Mouse (Mus musculus) ES-E14 (cell line): Measurements from ENCODE around the gene 2410137M14Rik. TPM values are rescaled to one million over a fixed set of nuclear protein-coding genes. Genes with fewer than 3 reads are reported as not detected.

Experiments used
- DNase-seq: peaks from one replicate; pipeline ENCODE4 v3.0.0-alpha.2; 2013; ENCODE audit warnings: low read depth, low spot score
- H3K27ac ChIP-seq: 2 replicates; pipeline ENCODE4 v1.5.1; 2012; ENCODE audit warnings: low read depth, mild to moderate bottlenecking, low read length, moderate library complexity, mixed read lengths; ENCODE audit not compliant: poor library complexity, insufficient read depth, severe bottlenecking
- H3K36me3 ChIP-seq: 2 replicates; pipeline ENCODE4 v1.6.1; 2012; ENCODE audit warnings: mild to moderate bottlenecking, low read length, moderate library complexity, mixed read lengths; ENCODE audit not compliant: control insufficient read depth, poor library complexity, insufficient read depth, severe bottlenecking
- H3K4me1 ChIP-seq, 2 experiments: fragments of 150-350 bp in 1 of 2; sonication (generic) in 1 of 2; 2 replicates each; pipeline ENCODE4 v1.6.1; 2012; ENCODE audit warnings: low read length in 2 of 2, mild to moderate bottlenecking in 1 of 2, mixed read lengths in 1 of 2; ENCODE audit not compliant: control insufficient read depth in 2 of 2, insufficient read depth in 2 of 2, poor library complexity in 1 of 2
- H3K4me3 ChIP-seq, 2 experiments: fragments of 150-350 bp in 1 of 2; sonication (generic) in 1 of 2; 2 replicates each; pipeline ENCODE4 v1.5.1; 2012; ENCODE audit warnings: low read length in 2 of 2, low read depth in 1 of 2, mild to moderate bottlenecking in 1 of 2, mixed read lengths in 1 of 2; ENCODE audit not compliant: insufficient read depth in 1 of 2, poor library complexity in 1 of 2, severe bottlenecking in 1 of 2
- H3K9ac ChIP-seq: 2 replicates; pipeline ENCODE4 v1.6.1; 2012; ENCODE audit warnings: low read depth, mild to moderate bottlenecking, low read length, mixed read lengths; ENCODE audit not compliant: poor library complexity, insufficient read depth, severe bottlenecking
- H3K9me3 ChIP-seq: fragments of 150-350 bp; sonication (generic); 2 replicates; pipeline ENCODE4 v1.6.1; 2012; ENCODE audit warnings: low read depth, mild to moderate bottlenecking, low read length; ENCODE audit not compliant: control insufficient read depth, insufficient read depth
- CHD2 ChIP-seq: IDR thresholded peaks from 2 replicates; pipeline ENCODE4 v1.6.1; 2014; ENCODE audit warnings: mild to moderate bottlenecking, low read depth, low read length, inconsistent platforms
- HCFC1 ChIP-seq: IDR thresholded peaks from 2 replicates; pipeline ENCODE4 v1.6.1; 2012; ENCODE audit warnings: low read length, inconsistent platforms, borderline replicate concordance; ENCODE audit not compliant: insufficient read depth
- MAFK ChIP-seq: IDR thresholded peaks from 2 replicates; pipeline ENCODE4 v1.6.1; 2014; ENCODE audit warnings: mild to moderate bottlenecking, low read depth, low read length, inconsistent platforms; ENCODE audit not compliant: insufficient read depth
- ZC3H11A ChIP-seq: IDR thresholded peaks from 2 replicates; pipeline ENCODE4 v1.6.1; 2012; ENCODE audit warnings: low read depth, mild to moderate bottlenecking, inconsistent platforms, low read length, borderline replicate concordance
- ZNF384 ChIP-seq: IDR thresholded peaks from 2 replicates; pipeline ENCODE4 v1.6.1; 2012; ENCODE audit warnings: low read depth, low read length, inconsistent platforms
- in situ Hi-C, 2 experiments: fragments of 600-800 bp; cut with MboI; formaldehyde crosslinking; loops; one replicate each; pipeline ENCODE4 v1.15.1; 2025; ENCODE audit warnings: low sequenced_read_pairs in 2 of 2, inconsistent platforms in 1 of 2; ENCODE audit not compliant: unreplicated experiment in 2 of 2
- total RNA-seq: library from RNA; depleted of rRNA; stranded (reverse); fragments of 300-350 nt; gene quantifications from 2 replicates; pipeline ENCODE4 v1.2.3, GENCODE M21; 2012

2410137M14Rik gene
- total RNA-seq, 1 experiment: 14.8 TPM

GRCm38 (mm10) chr17:36973271-36973787, 7.7 kb downstream of the 2410137M14Rik start:
- in situ Hi-C loops: no loop called here
- peak; percentile 74 for DNase-seq
- TF ChIP-seq HCFC1: no peak
- no peak for TF ChIP-seq ZC3H11A
- TF ChIP-seq MAFK: no peak
- 0 out of 2 replicates have a peak, but pooled peaks have one; percentile 29 for TF ChIP-seq CHD2
- peak; percentile 98 for TF ChIP-seq ZNF384
- H3K27ac ChIP-seq: peak overlapping the region; percentile 100
- H3K36me3 ChIP-seq: peaks cover 6% of the 10 kb centered on the region
- H3K4me3 ChIP-seq: no peak overlapping the region
- H3K4me1 ChIP-seq: peaks cover 37 to 44% of the 10 kb centered on the region in 2 experiments
- H3K9ac ChIP-seq: peak overlapping the region; percentile 84; the same call in 1 of the 2 replicates
- H3K9me3 ChIP-seq: no peaks in the 10 kb centered on the region

GRCm38 (mm10) chr17:36972791-36973190, 8.2 kb downstream of the 2410137M14Rik start:
- H3K4me3 ChIP-seq: no peak overlapping the region
- in situ Hi-C loops: no loop called here
- no peaks in the 10 kb centered on the region for H3K9me3 ChIP-seq
- peaks cover 37 to 44% of the 10 kb centered on the region in 2 experiments for H3K4me1 ChIP-seq
- H3K9ac ChIP-seq: peak overlapping the region; percentile 84
- peaks cover 8% of the 10 kb centered on the region for H3K36me3 ChIP-seq
- H3K27ac ChIP-seq: peak overlapping the region; percentile 100
- DNase-seq: no peak
- TF ChIP-seq ZNF384 (no peak), HCFC1 (no peak)

GRCm38 (mm10) chr17:36971172-36971850, 9.7 kb downstream of the 2410137M14Rik start:
- peak overlapping the region; percentile 85 for H3K9ac ChIP-seq
- no peak for DNase-seq
- H3K36me3 ChIP-seq: peaks cover 13% of the 10 kb centered on the region
- H3K4me3 ChIP-seq: peak overlapping the region; percentile 28 to 63
- TF ChIP-seq MAFK (no peak), HCFC1 (no peak), CHD2 (no peak), ZC3H11A (no peak), ZNF384 (no peak)
- in situ Hi-C loops: no loop called here
- H3K4me1 ChIP-seq: peaks cover 31 to 42% of the 10 kb centered on the region in 2 experiments
- no peaks in the 10 kb centered on the region for H3K9me3 ChIP-seq
- H3K27ac ChIP-seq: peak overlapping the region; percentile 91

- H3K4me1 ChIP-seq: peaks cover 27 to 36% of the 10 kb centered on the region in 2 experiments
- no peak for DNase-seq
- in situ Hi-C loops: no loop called here
- H3K9me3 ChIP-seq: no peaks in the 10 kb centered on the region
- peaks cover 13% of the 10 kb centered on the region for H3K36me3 ChIP-seq
- no peak for TF ChIP-seq ZNF384
- no peak for TF ChIP-seq MAFK
- no peak for TF ChIP-seq CHD2
- TF ChIP-seq ZC3H11A: no peak
- TF ChIP-seq HCFC1: no peak
- H3K4me3 ChIP-seq: peak overlapping the region; percentile 28 to 63
- peak overlapping the region; percentile 85 for H3K9ac ChIP-seq
- H3K27ac ChIP-seq: peak overlapping the region; percentile 91
Measured at GRCm38 (mm10) chr17:36970316-36970890, 10.6 kb downstream of the 2410137M14Rik start.
